Comparison of ENCODE assay signal across 12 mouse cellular contexts in genomic region chr3:127817120-127817683, GRCm38 (mm10).
"Had no signal": no experiment of that assay in that cellular context is flagged by ENCODE, and none has a peak within 500 bp of the region (broad histone marks: within the 10 kb centered on the region; RNA-seq: fewer than 3 reads in every experiment).

No protein-coding gene starts in this region.

- H3K9ac ChIP-seq: liver, embryonic 15.5 days; midbrain, embryonic 13.5 days had no signal

- H3K9me3 ChIP-seq: liver, embryonic 15.5 days; midbrain, embryonic 13.5 days had no signal

- H3K4me1 ChIP-seq: midbrain, embryonic 13.5 days had no signal

- H3K27ac ChIP-seq: left cerebral cortex, adult 2 months; liver, embryonic 15.5 days; midbrain, embryonic 13.5 days; stomach, postnatal 0 days had no signal

- H3K27me3 ChIP-seq: liver, embryonic 15.5 days; midbrain, embryonic 13.5 days had no signal

- DNase-seq: kidney, postnatal 25 days; lung, adult 2 months; lung, postnatal 36 days; right cerebral cortex, postnatal 14 days; thymus, postnatal 14 days had no signal

- H3K4me3 ChIP-seq: left cerebral cortex, adult 2 months; liver, embryonic 15.5 days; midbrain, embryonic 13.5 days had no signal

- H3K4me2 ChIP-seq: liver, embryonic 11.5 days; liver, embryonic 15.5 days; midbrain, embryonic 13.5 days had no signal

- ATAC-seq: intestine, postnatal 0 days; lung, postnatal 0 days; midbrain, embryonic 13.5 days had no signal
